Mouse (Mus musculus) cerebellum, adult 2 months (tissue): ENCODE measurements around the gene Scgb2b3. TPM values are rescaled to one million over a fixed set of nuclear protein-coding genes. Genes with fewer than 3 reads are reported as not detected.

Experiments used
- DNase-seq, 2 experiments: peaks; one replicate each; pipeline ENCODE4 v3.0.0; 2021
- H3K27ac ChIP-seq: fragments of 200-500 bp; 2 replicates; pipeline ENCODE4 v1.5.1; 2012; ENCODE audit warnings: low read length, control low read depth, inconsistent platforms; ENCODE audit not compliant: insufficient read depth
- H3K27me3 ChIP-seq: fragments of 200-500 bp; 2 replicates; pipeline ENCODE4 v1.6.1; 2012; ENCODE audit warnings: inconsistent platforms, mild to moderate bottlenecking, low read length, moderate library complexity; ENCODE audit not compliant: control insufficient read depth, insufficient read depth
- H3K4me1 ChIP-seq: fragments of 200-500 bp; 2 replicates; pipeline ENCODE4 v1.6.1; 2011; ENCODE audit warnings: low read length; ENCODE audit not compliant: control insufficient read depth, insufficient read depth
- H3K4me3 ChIP-seq: fragments of 200-500 bp; replicated peaks from 2 replicates; pipeline ENCODE3; 2011; ENCODE audit warnings: mild to moderate bottlenecking, low read depth, low read length, control low read depth; ENCODE audit not compliant: insufficient read depth
- CTCF ChIP-seq: fragments of 200-500 bp; IDR thresholded peaks from 2 replicates; pipeline ENCODE4 v1.5.1; 2011; ENCODE audit warnings: low read depth, mild to moderate bottlenecking, control low read depth, low read length, moderate library complexity, borderline replicate concordance; ENCODE audit not compliant: insufficient read depth
- POLR2A ChIP-seq: fragments of 200-500 bp; IDR thresholded peaks from 2 replicates; pipeline ENCODE4 v1.6.1; 2011; ENCODE audit warnings: low read length, control low read depth, borderline replicate concordance; ENCODE audit not compliant: insufficient read depth
- WGBS: fragments of 180-500 bp; shearing (Covaris S2); methylation state at CpG from one replicate; pipeline ENCODE4 v1.1.7; 2018; 5-methylcytosine and 5-hydroxymethylcytosine counted together
- polyA plus RNA-seq: library from polyadenylated mRNA; depleted of rRNA; stranded (reverse); fragments of >200 nt; gene quantifications from 2 replicates; pipeline ENCODE4 v1.2.3, GENCODE M21; 2012; rRNA removed

Scgb2b3 gene
- not detected in 2 replicates for polyA plus RNA-seq

GRCm38 (mm10) chr7:31362022-31362560, at the start of gene Scgb2b3:
Gene Scgb2b3 (minus strand): TSS chr7:31362072.
- no peak for DNase-seq
- Histone ChIP-seq H3K4me1 (no peaks in the 10 kb centered on the region), H3K27ac (no peak within 1 kb of the TSS), H3K27me3 (no peaks in the 10 kb centered on the region), H3K4me3 (no peak within 1 kb of the TSS)
- TF ChIP-seq CTCF (no peak), POLR2A (no peak)
- 53% methylated on average over 4 of the region's 4 CpGs for WGBS

- no peak for TF ChIP-seq CTCF
- TF ChIP-seq POLR2A: no peak
- H3K27ac ChIP-seq: no peak within 1 kb of the TSS
- H3K4me3 ChIP-seq: no peak within 1 kb of the TSS
- 64% methylated on average over 3 of the region's 3 CpGs for WGBS
- DNase-seq: no peak
- no peaks in the 10 kb centered on the region for H3K27me3 ChIP-seq
- no peaks in the 10 kb centered on the region for H3K4me1 ChIP-seq
Observed at GRCm38 (mm10) chr7:31375292-31375691, 13.4 kb upstream of the Scgb2b3 start, which contains the start of gene Scgb1b3. Gene Scgb1b3 (plus strand): TSS chr7:31375592.

Other genes starting within 250 kb of the Scgb2b3 start
- 9.4 and 10.8 TPM in 2 replicates for gene Hpn, start 246.8 kb downstream of the Scgb2b3 start, polyA plus RNA-seq
- gene Scn1b, start 235.1 kb downstream of the Scgb2b3 start, polyA plus RNA-seq: 1,376 and 1,380 TPM in 2 replicates
- gene Gramd1a, start 206.2 kb downstream of the Scgb2b3 start, polyA plus RNA-seq: 148 and 153 TPM in 2 replicates
- not detected in 2 replicates for gene Scgb2b2, start 71.6 kb downstream of the Scgb2b3 start, polyA plus RNA-seq
- gene Scgb1b2, start 70.3 kb downstream of the Scgb2b3 start, polyA plus RNA-seq: not detected in 2 replicates
- not detected in 2 replicates for gene Scgb1b3, start 13.5 kb upstream of the Scgb2b3 start, polyA plus RNA-seq